Mouse (Mus musculus) MEL (cell line): ENCODE measurements around the gene Enpp6. TPM values are rescaled to one million over a fixed set of nuclear protein-coding genes. Genes with fewer than 3 reads are reported as not detected.

Experiments used
- DNase-seq: peaks from one replicate; pipeline ENCODE4 v3.0.0; 2011; ENCODE audit warnings: low read depth, low spot score
- H3K27ac ChIP-seq: 2 replicates; pipeline ENCODE4 v1.5.1; 2012; ENCODE audit warnings: low read depth, mild to moderate bottlenecking, control low read depth, low read length, moderate library complexity; ENCODE audit not compliant: control insufficient read depth
- H3K27me3 ChIP-seq, 2 experiments: fragments of 150-350 bp in 1 of 2; sonication (generic) in 1 of 2; 2 replicates each; pipeline ENCODE4 v1.6.1; 2012; ENCODE audit warnings: low read length in 2 of 2, mild to moderate bottlenecking in 2 of 2, improper control_type of control experiment in 1 of 2, moderate library complexity in 1 of 2; ENCODE audit not compliant: insufficient read depth in 2 of 2, control insufficient read depth in 1 of 2
- H3K36me3 ChIP-seq, 2 experiments: 2 replicates each; pipeline ENCODE4 v1.6.1; 2012 to 2014; ENCODE audit warnings: low read length in 2 of 2, improper control_type of control experiment in 1 of 2, inconsistent platforms in 1 of 2, mild to moderate bottlenecking in 1 of 2; ENCODE audit not compliant: insufficient read depth in 2 of 2, control insufficient read depth in 1 of 2
- H3K4me1 ChIP-seq, 2 experiments: fragments of 150-350 bp in 1 of 2; sonication (generic) in 1 of 2; 2 replicates each; pipeline ENCODE4 v1.6.1; 2012; ENCODE audit warnings: low read length in 2 of 2, improper control_type of control experiment in 1 of 2, mild to moderate bottlenecking in 1 of 2; ENCODE audit not compliant: insufficient read depth in 2 of 2, control insufficient read depth in 1 of 2
- H3K4me3 ChIP-seq, 2 experiments: fragments of 150-350 bp in 1 of 2; sonication (generic) in 1 of 2; 2 replicates each; pipeline ENCODE4 v1.5.1; 2012; ENCODE audit warnings: low read depth in 2 of 2, low read length in 2 of 2, mild to moderate bottlenecking in 2 of 2, moderate library complexity in 2 of 2, control low read depth in 1 of 2, improper control_type of control experiment in 1 of 2; ENCODE audit not compliant: control insufficient read depth in 1 of 2, insufficient read depth in 1 of 2
- H3K79me2 ChIP-seq: 2 replicates; pipeline ENCODE4 v1.6.1; 2012; ENCODE audit warnings: mild to moderate bottlenecking, low read length, moderate library complexity; ENCODE audit not compliant: control insufficient read depth, poor library complexity, insufficient read depth
- H3K9ac ChIP-seq: 2 replicates; pipeline ENCODE4 v1.6.1; 2012; ENCODE audit warnings: low read depth, mild to moderate bottlenecking, control low read depth, low read length, moderate library complexity; ENCODE audit not compliant: control insufficient read depth, poor library complexity, severe bottlenecking
- H3K9me3 ChIP-seq: fragments of 150-350 bp; sonication (generic); replicated peaks from 2 replicates; pipeline ENCODE4 v1.6.1; 2012; ENCODE audit warnings: mild to moderate bottlenecking, low read length, improper control_type of control experiment, moderate library complexity; ENCODE audit not compliant: insufficient read depth
- BHLHE40 ChIP-seq: IDR thresholded peaks from 2 replicates; pipeline ENCODE4 v1.6.1; 2012; ENCODE audit warnings: low read depth, mild to moderate bottlenecking, inconsistent platforms, low read length, improper control_type of control experiment, borderline replicate concordance
- CHD1 ChIP-seq: IDR thresholded peaks from 2 replicates; pipeline ENCODE4 v1.6.1; 2012; ENCODE audit warnings: low read depth, mild to moderate bottlenecking, inconsistent platforms, low read length, improper control_type of control experiment
- CTCF ChIP-seq, 3 experiments: IDR thresholded peaks in 2 of 3; conservative IDR thresholded peaks in 1 of 3; 2 replicates each; pipeline ENCODE4 v1.5.1; 2011 to 2012; ENCODE audit warnings: low read length in 3 of 3, low read depth in 2 of 3, mild to moderate bottlenecking in 2 of 3, improper control_type of control experiment in 1 of 3, inconsistent platforms in 1 of 3, mixed read lengths in 1 of 3, moderate library complexity in 1 of 3; ENCODE audit not compliant: control insufficient read depth in 1 of 3, insufficient read depth in 1 of 3, poor library complexity in 1 of 3, severe bottlenecking in 1 of 3
- E2F4 ChIP-seq: IDR thresholded peaks from 2 replicates; pipeline ENCODE4 v1.6.1; 2011; ENCODE audit warnings: low read depth, low read length, improper control_type of control experiment, borderline replicate concordance
- EP300 ChIP-seq, 2 experiments: IDR thresholded peaks; 2 replicates each; pipeline ENCODE4 v1.6.1; 2011; ENCODE audit warnings: improper control_type of control experiment in 2 of 2, low read length in 2 of 2, low read depth in 1 of 2, mild to moderate bottlenecking in 1 of 2
- ETS1 ChIP-seq: IDR thresholded peaks from 2 replicates; pipeline ENCODE4 v1.6.1; 2012; ENCODE audit warnings: low read depth, mild to moderate bottlenecking, inconsistent platforms, low read length, improper control_type of control experiment, moderate library complexity
- GATA1 ChIP-seq: IDR thresholded peaks from 2 replicates; pipeline ENCODE4 v1.6.1; 2011; ENCODE audit warnings: low read depth, low read length, improper control_type of control experiment
- HCFC1 ChIP-seq: IDR thresholded peaks from 2 replicates; pipeline ENCODE4 v1.6.1; 2012; ENCODE audit warnings: low read depth, mild to moderate bottlenecking, inconsistent platforms, low read length, improper control_type of control experiment, moderate library complexity
- MAFK ChIP-seq: IDR thresholded peaks from 2 replicates; pipeline ENCODE4 v1.6.1; 2011; ENCODE audit warnings: low read depth, mild to moderate bottlenecking, low read length, improper control_type of control experiment, borderline replicate concordance
- MXI1 ChIP-seq: IDR thresholded peaks from 2 replicates; pipeline ENCODE4 v1.6.1; 2011; ENCODE audit warnings: mild to moderate bottlenecking, low read depth, low read length, improper control_type of control experiment
- MYB ChIP-seq: IDR thresholded peaks from 2 replicates; pipeline ENCODE4 v1.6.1; 2011; ENCODE audit warnings: mild to moderate bottlenecking, low read depth, low read length, improper control_type of control experiment
- NELFE ChIP-seq: IDR thresholded peaks from 2 replicates; pipeline ENCODE4 v1.6.1; 2011; ENCODE audit warnings: low read depth, low read length, improper control_type of control experiment
- NRF1 ChIP-seq: IDR thresholded peaks from 2 replicates; pipeline ENCODE4 v1.6.1; 2014; ENCODE audit warnings: low read depth, mild to moderate bottlenecking, inconsistent platforms, low read length, improper control_type of control experiment, moderate library complexity; ENCODE audit not compliant: poor library complexity, insufficient read depth, severe bottlenecking
- POLR2A ChIP-seq, 2 experiments: IDR thresholded peaks; 2 replicates each; pipeline ENCODE4 v1.6.1; 2011 to 2012; ENCODE audit warnings: low read length in 2 of 2, mild to moderate bottlenecking in 2 of 2, control low read depth in 1 of 2, improper control_type of control experiment in 1 of 2, low read depth in 1 of 2, moderate library complexity in 1 of 2; ENCODE audit not compliant: control insufficient read depth in 1 of 2, insufficient read depth in 1 of 2, poor library complexity in 1 of 2
- POLR2AphosphoS2 ChIP-seq: IDR thresholded peaks from 2 replicates; pipeline ENCODE4 v1.6.1; 2011; ENCODE audit warnings: low read length, improper control_type of control experiment
- POLR2AphosphoS5 ChIP-seq: IDR thresholded peaks from 2 replicates; pipeline ENCODE4 v1.6.1; 2012; ENCODE audit warnings: low read depth, borderline replicate concordance, mild to moderate bottlenecking, inconsistent platforms, low read length, moderate library complexity, mixed read lengths
- RAD21 ChIP-seq: IDR thresholded peaks from 2 replicates; pipeline ENCODE4 v1.6.1; 2011; ENCODE audit warnings: mild to moderate bottlenecking, low read depth, low read length, improper control_type of control experiment
- SIN3A ChIP-seq: IDR thresholded peaks from 2 replicates; pipeline ENCODE4 v1.6.1; 2012; ENCODE audit warnings: low read length, improper control_type of control experiment, inconsistent platforms
- SMC3 ChIP-seq: IDR thresholded peaks from 2 replicates; pipeline ENCODE4 v1.6.1; 2011; ENCODE audit warnings: low read depth, low read length, improper control_type of control experiment
- TAL1 ChIP-seq: IDR thresholded peaks from 2 replicates; pipeline ENCODE4 v1.6.1; 2012; ENCODE audit warnings: mild to moderate bottlenecking, inconsistent platforms, low read length, moderate library complexity, mixed read lengths
- TBP ChIP-seq: IDR thresholded peaks from 2 replicates; pipeline ENCODE4 v1.8.0; 2011; ENCODE audit warnings: low read depth, low read length, improper control_type of control experiment
- USF1 ChIP-seq: IDR thresholded peaks from 2 replicates; pipeline ENCODE4 v1.6.1; 2014; ENCODE audit warnings: low read depth, mild to moderate bottlenecking, inconsistent platforms, low read length, improper control_type of control experiment, moderate library complexity
- ZC3H11A ChIP-seq: IDR thresholded peaks from 2 replicates; pipeline ENCODE4 v1.6.1; 2012; ENCODE audit warnings: low read depth, mild to moderate bottlenecking, inconsistent platforms, low read length, improper control_type of control experiment
- ZNF384 ChIP-seq: IDR thresholded peaks from 2 replicates; pipeline ENCODE4 v1.6.1; 2012; ENCODE audit warnings: low read depth, mild to moderate bottlenecking, inconsistent platforms, low read length, improper control_type of control experiment
- polyA plus RNA-seq, 2 experiments: library from polyadenylated mRNA; stranded (reverse) in 1 of 2; unstranded in 1 of 2; fragments of >175 nt in 1 of 2; fragments of >200 nt in 1 of 2; gene quantifications; 2 replicates each; pipeline versions ENCODE4 v1.2.1 to v1.2.4; 2012; ENCODE audit warnings: low replicate concordance in 2 of 2, low read depth in 1 of 2; ENCODE audit not compliant: insufficient read length in 2 of 2, insufficient read depth in 1 of 2, missing spikeins in 1 of 2
- total RNA-seq: library from RNA; depleted of rRNA; stranded (reverse); fragments of 300-350 nt; gene quantifications from 2 replicates; pipeline ENCODE4 v1.2.3, GENCODE M21; 2012

Gene Enpp6
- total and polyA plus RNA-seq, 3 experiments, result not detected

DNA sequence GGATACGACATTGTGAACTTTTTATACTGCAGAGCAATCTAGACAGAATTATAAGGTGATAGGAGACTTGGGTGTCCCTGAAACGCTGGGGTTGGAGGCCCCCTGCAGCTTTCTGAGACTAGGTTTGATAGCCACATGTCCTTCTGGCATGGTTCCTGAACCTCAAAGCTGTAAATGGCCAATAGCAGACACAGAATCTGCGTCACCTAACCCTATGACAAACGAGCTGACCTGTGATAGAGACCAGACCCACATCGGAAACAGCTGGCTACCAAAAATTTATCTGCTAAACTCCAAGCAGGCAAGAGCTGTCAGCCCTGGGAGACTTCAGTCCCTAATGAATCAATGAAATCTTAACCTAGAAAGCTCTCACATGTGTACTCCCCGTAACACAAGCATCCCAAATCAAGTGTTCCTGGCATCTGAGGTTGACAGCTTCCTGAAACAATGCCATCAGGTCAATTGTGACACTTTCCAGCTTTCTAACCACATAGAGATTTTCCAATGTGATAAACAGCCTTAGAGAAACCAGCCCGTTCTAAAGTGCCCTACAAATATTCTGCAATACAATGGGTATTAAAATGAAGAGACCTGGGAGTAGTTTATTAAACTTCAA, 74.5 kb downstream of the Enpp6 start:
- Histone ChIP-seq H3K4me1 (no peaks in the 10 kb centered on the region), H3K9me3 (no peaks in the 10 kb centered on the region), H3K27ac (no peak overlapping the region), H3K4me3 (no peak overlapping the region), H3K27me3 (no peaks in the 10 kb centered on the region), H3K79me2 (no peaks in the 10 kb centered on the region), H3K9ac (no peak overlapping the region), H3K36me3 (no peaks in the 10 kb centered on the region)
- TF ChIP-seq RAD21 (no peak), MYB (no peak), EP300 (IDR thresholded peaks at IDR 0.05; ENCODE audit: low read depth in 1 of 2, low read length in 2 of 2) (no peak), TBP (no peak), NRF1 (no peak), ETS1 (no peak), TAL1 (no peak)
- no peak for DNase-seq

DNA sequence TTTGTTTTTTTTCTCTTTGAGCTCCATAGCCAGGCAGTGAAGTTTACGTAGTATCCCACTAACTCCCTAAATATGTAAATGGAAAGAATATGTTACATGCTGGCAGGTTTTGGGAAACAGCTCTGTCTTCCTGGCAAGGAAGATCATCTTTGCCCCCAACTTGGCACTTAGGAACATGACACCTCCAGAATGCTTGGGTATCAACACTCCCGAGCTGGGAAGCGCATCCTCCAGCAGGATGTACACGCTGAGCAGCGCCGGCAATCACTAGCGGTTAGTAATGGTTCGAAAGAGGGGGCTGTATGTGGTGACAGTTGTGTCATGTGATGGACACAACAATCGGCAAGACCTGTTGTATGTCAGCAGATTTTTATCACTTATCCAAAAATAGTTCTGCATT, 80.4 kb downstream of the Enpp6 start:
- no peak overlapping the region for H3K9ac ChIP-seq
- TF ChIP-seq POLR2A (IDR thresholded peaks at IDR 0.05; ENCODE audit: control insufficient read depth in 1 of 2, insufficient read depth in 1 of 2, low read depth in 1 of 2, low read length in 2 of 2, poor library complexity in 1 of 2) (no peak), POLR2AphosphoS2 (no peak), CHD1 (no peak), SMC3 (no peak), BHLHE40 (no peak)
- no peak for DNase-seq
- H3K4me3 ChIP-seq, result no peak overlapping the region
- H3K79me2 ChIP-seq, result no peaks in the 10 kb centered on the region
- H3K27ac ChIP-seq, result no peak overlapping the region
- no peaks in the 10 kb centered on the region for H3K4me1 ChIP-seq
- H3K36me3 ChIP-seq, result no peaks in the 10 kb centered on the region
- no peaks in the 10 kb centered on the region for H3K9me3 ChIP-seq
- no peaks in the 10 kb centered on the region for H3K27me3 ChIP-seq

DNA sequence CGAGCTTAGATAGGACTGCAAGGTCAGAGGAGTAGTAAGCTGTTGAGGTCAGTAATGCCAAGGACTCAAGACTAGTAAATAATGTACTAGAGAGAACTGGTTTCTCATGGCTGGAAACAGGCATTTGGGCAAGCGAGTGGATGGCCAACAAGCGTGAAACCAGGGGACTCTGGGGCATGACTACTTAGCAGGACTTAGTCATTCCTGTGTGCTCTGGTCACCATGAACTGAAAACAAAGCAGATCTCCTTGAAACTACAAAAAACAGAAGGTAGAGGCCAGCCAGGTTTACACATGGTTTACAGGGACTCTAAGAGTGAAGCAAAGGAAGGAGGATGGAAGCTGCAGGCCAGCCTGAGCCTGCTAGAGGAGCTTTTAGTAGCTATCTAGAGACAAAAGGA, 82.9 kb downstream of the Enpp6 start:
- no peaks in the 10 kb centered on the region for H3K36me3 ChIP-seq
- DNase-seq, result no peak
- no peak overlapping the region for H3K4me3 ChIP-seq

More for the DNA sequence above, 82.9 kb downstream of the Enpp6 start:
- no peak for TF ChIP-seq E2F4
- TF ChIP-seq USF1, result no peak
- no peak for TF ChIP-seq POLR2AphosphoS5
- no peak for TF ChIP-seq SIN3A
- no peak for TF ChIP-seq MYB
- TF ChIP-seq HCFC1, result no peak
- no peak for TF ChIP-seq TAL1
- TF ChIP-seq CTCF (IDR thresholded peaks at IDR 0.05 in 2 of 3, conservative IDR thresholded peaks at IDR 0.05 in 1 of 3; ENCODE audit: control insufficient read depth in 1 of 3, insufficient read depth in 1 of 3, low read depth in 2 of 3, low read length in 3 of 3, poor library complexity in 1 of 3, severe bottlenecking in 1 of 3), result no peak
- no peak for TF ChIP-seq NELFE
- no peak for TF ChIP-seq GATA1
- TF ChIP-seq NRF1, result no peak
- TF ChIP-seq MXI1, result no peak
- TF ChIP-seq MAFK, result no peak
- no peak for TF ChIP-seq ZC3H11A
- TF ChIP-seq ZNF384, result no peak
- no peak overlapping the region for H3K9ac ChIP-seq
- H3K79me2 ChIP-seq, result no peaks in the 10 kb centered on the region
- no peaks in the 10 kb centered on the region for H3K4me1 ChIP-seq
- no peaks in the 10 kb centered on the region for H3K27me3 ChIP-seq
- no peaks in the 10 kb centered on the region for H3K9me3 ChIP-seq
- H3K27ac ChIP-seq, result no peak overlapping the region
